Mouse (Mus musculus) left cerebral cortex, adult 11 months (tissue): ENCODE data around the gene Trpv1.
A peak's percentile ranks its signal among the peaks of the same experiment; 100 is the strongest.

ENCODE experiments used
- DNase-seq: peaks from one replicate; pipeline ENCODE4 v3.0.0; 2022; ENCODE audit warnings: low spot score

Trpv1 gene

GRCm38 (mm10) chr11:73233992-73234391 lies at the start of gene Trpv1:
Trpv1 (plus strand) TSS chr11:73234292.
- DNase-seq: no peak

- no peak for DNase-seq
These were observed 48.0 kb upstream of the Trpv1 start for GRCm38 (mm10) chr11:73185872-73186615.

- DNase-seq: no peak
These were observed 46.9 kb upstream of the Trpv1 start for GRCm38 (mm10) chr11:73187231-73187630.

GRCm38 (mm10) chr11:73193047-73193446 lies 41.0 kb upstream of the Trpv1 start:
- DNase-seq: no peak

GRCm38 (mm10) chr11:73194444-73194843 lies 39.6 kb upstream of the Trpv1 start:
- no peak for DNase-seq

- DNase-seq: no peak
These were observed 35.9 kb upstream of the Trpv1 start for GRCm38 (mm10) chr11:73198190-73198589.

- peak; percentile 88 for DNase-seq
These were observed 35.4 kb upstream of the Trpv1 start, which contains the start of gene Ctns for GRCm38 (mm10) chr11:73198603-73199229. Ctns (minus strand) TSS chr11:73199042.

- DNase-seq: peak; percentile 96
These were observed 34.8 kb upstream of the Trpv1 start, which contains the start of gene Shpk for GRCm38 (mm10) chr11:73199230-73199712. Shpk (plus strand) TSS chr11:73199460.

GRCm38 (mm10) chr11:73199879-73200278 lies 34.2 kb upstream of the Trpv1 start:
- DNase-seq: no peak

- DNase-seq: no peak
These were observed 33.1 kb upstream of the Trpv1 start for GRCm38 (mm10) chr11:73201021-73201420.

- no peak for DNase-seq
These were observed 32.5 kb upstream of the Trpv1 start for GRCm38 (mm10) chr11:73201597-73201996.

GRCm38 (mm10) chr11:73203895-73204294 lies 30.2 kb upstream of the Trpv1 start:
- DNase-seq: no peak

GRCm38 (mm10) chr11:73205194-73205593 lies 28.9 kb upstream of the Trpv1 start:
- DNase-seq: no peak

GRCm38 (mm10) chr11:73207621-73208020 lies 26.5 kb upstream of the Trpv1 start:
- no peak for DNase-seq

- DNase-seq: no peak
These were observed 20.1 kb upstream of the Trpv1 start for GRCm38 (mm10) chr11:73213956-73214355.

- DNase-seq: no peak
These were observed 14.4 kb upstream of the Trpv1 start for GRCm38 (mm10) chr11:73219671-73220070.

- DNase-seq: no peak
These were observed 13.4 kb upstream of the Trpv1 start for GRCm38 (mm10) chr11:73220651-73221050.

- DNase-seq: no peak
These were observed 11.2 kb upstream of the Trpv1 start for GRCm38 (mm10) chr11:73222846-73223245.

GRCm38 (mm10) chr11:73223966-73224365 lies 10.1 kb upstream of the Trpv1 start:
- no peak for DNase-seq

- no peak for DNase-seq
These were observed 8.2 kb upstream of the Trpv1 start for GRCm38 (mm10) chr11:73225856-73226255.

- DNase-seq: no peak
These were observed 5.2 kb upstream of the Trpv1 start for GRCm38 (mm10) chr11:73228881-73229280.

- no peak for DNase-seq
These were observed 4.0 kb upstream of the Trpv1 start for GRCm38 (mm10) chr11:73230081-73230480.

- DNase-seq: no peak
These were observed 1.6 kb upstream of the Trpv1 start for GRCm38 (mm10) chr11:73232513-73232912.
